Mouse (Mus musculus) embryonic fibroblast, embryonic 13.5 days (primary cell): ENCODE data around the gene Gpatch8. TPM values are rescaled to one million over a fixed set of nuclear protein-coding genes. Genes with fewer than 3 reads are reported as not detected.

Source experiments
- H3K27ac ChIP-seq: 2 replicates; pipeline ENCODE4 v1.5.1; 2012; ENCODE audit warnings: low read length, control low read depth, inconsistent platforms; ENCODE audit not compliant: insufficient read depth
- H3K4me1 ChIP-seq: 2 replicates; pipeline ENCODE4 v1.6.1; 2011; ENCODE audit warnings: low read length; ENCODE audit not compliant: control insufficient read depth, insufficient read depth
- H3K4me3 ChIP-seq: 2 replicates; pipeline ENCODE4 v1.5.1; 2011; ENCODE audit warnings: mild to moderate bottlenecking, control low read depth, low read length; ENCODE audit not compliant: insufficient read depth
- CTCF ChIP-seq: IDR thresholded peaks from 2 replicates; pipeline ENCODE4 v1.5.1; 2011; ENCODE audit warnings: mild to moderate bottlenecking, control low read depth, low read length, moderate library complexity, borderline replicate concordance; ENCODE audit not compliant: insufficient read depth
- POLR2A ChIP-seq: IDR thresholded peaks from 2 replicates; pipeline ENCODE4 v1.6.1; 2011; ENCODE audit warnings: low read depth, mild to moderate bottlenecking, control low read depth, low read length, moderate library complexity
- polyA plus RNA-seq: library from polyadenylated mRNA; stranded (reverse); fragments of >200 nt; gene quantifications from 2 replicates; pipeline ENCODE4 v1.2.4, GENCODE M21; 2011; ENCODE audit warnings: low read depth; ENCODE audit not compliant: missing spikeins, insufficient read length

Gpatch8 gene
- polyA plus RNA-seq, 1 experiment, result 36.6 TPM

- H3K4me3 ChIP-seq, result peak overlapping the region; percentile 78
- TF ChIP-seq POLR2A, result no peak
- no peak for TF ChIP-seq CTCF
- H3K4me1 ChIP-seq, result peaks cover 7% of the 10 kb centered on the region; the same call in 1 of the 2 replicates
- H3K27ac ChIP-seq, result no peak overlapping the region
Measured at GRCm38 (mm10) chr11:102429551-102429950, 126.6 kb downstream of the Gpatch8 start.

GRCm38 (mm10) chr11:102428981-102429540, 127.1 kb downstream of the Gpatch8 start:
- TF ChIP-seq CTCF (no peak), POLR2A (no peak)
- H3K4me1 ChIP-seq, result peaks cover 7% of the 10 kb centered on the region; the same call in 1 of the 2 replicates
- H3K4me3 ChIP-seq, result peak overlapping the region; percentile 78
- no peak overlapping the region for H3K27ac ChIP-seq

Other genes with a start within 250 kb of the Gpatch8 start
- 75.5 and 102 TPM in 2 replicates for gene Ubtf, start 236.7 kb downstream of the Gpatch8 start, polyA plus RNA-seq
- not detected in 2 replicates for gene Slc4a1, start 190.2 kb downstream of the Gpatch8 start, polyA plus RNA-seq
- gene Rundc3a, start 163.0 kb downstream of the Gpatch8 start, polyA plus RNA-seq, result 0.86 TPM in 1 of 2 replicates, not detected in the other
- gene Slc25a39, start 148.4 kb downstream of the Gpatch8 start, polyA plus RNA-seq, result 164 and 174 TPM in 2 replicates
- 226 and 252 TPM in 2 replicates for gene Grn, start 126.1 kb downstream of the Gpatch8 start, polyA plus RNA-seq
- gene Fam171a2, start 108.7 kb downstream of the Gpatch8 start, polyA plus RNA-seq, result 14.0 and 17.9 TPM in 2 replicates
- 6.4 and 11.6 TPM in 2 replicates for gene Itga2b, start 86.3 kb downstream of the Gpatch8 start, polyA plus RNA-seq
- 2.5 and 3.2 TPM in 2 replicates for gene Gm11627, start 23.1 kb upstream of the Gpatch8 start, polyA plus RNA-seq
- 54.6 and 75.0 TPM in 2 replicates for gene Fzd2, start 48.0 kb upstream of the Gpatch8 start, polyA plus RNA-seq
- not detected in 2 replicates for gene Meioc, start 107.3 kb upstream of the Gpatch8 start, polyA plus RNA-seq
- gene Ccdc43, start 141.4 kb upstream of the Gpatch8 start, polyA plus RNA-seq, result 25.6 and 26.4 TPM in 2 replicates
- 0.40 and 2.0 TPM in 2 replicates for gene Adam11, start 205.0 kb upstream of the Gpatch8 start, polyA plus RNA-seq